Mouse (Mus musculus) liver, adult 2 months (tissue): ENCODE measurements around the gene Prcd.

ENCODE experiments used
- CTCF ChIP-seq: fragments of 200-500 bp; IDR thresholded peaks from 2 replicates; pipeline ENCODE4 v1.5.1; 2011; ENCODE audit warnings: low read depth, low read length, control low read depth
- POLR2A ChIP-seq: fragments of 200-500 bp; IDR thresholded peaks from 2 replicates; pipeline ENCODE4 v1.6.1; 2011; ENCODE audit warnings: low read length, control low read depth; ENCODE audit not compliant: insufficient read depth; ENCODE audit errors: extremely low read depth

DNA sequence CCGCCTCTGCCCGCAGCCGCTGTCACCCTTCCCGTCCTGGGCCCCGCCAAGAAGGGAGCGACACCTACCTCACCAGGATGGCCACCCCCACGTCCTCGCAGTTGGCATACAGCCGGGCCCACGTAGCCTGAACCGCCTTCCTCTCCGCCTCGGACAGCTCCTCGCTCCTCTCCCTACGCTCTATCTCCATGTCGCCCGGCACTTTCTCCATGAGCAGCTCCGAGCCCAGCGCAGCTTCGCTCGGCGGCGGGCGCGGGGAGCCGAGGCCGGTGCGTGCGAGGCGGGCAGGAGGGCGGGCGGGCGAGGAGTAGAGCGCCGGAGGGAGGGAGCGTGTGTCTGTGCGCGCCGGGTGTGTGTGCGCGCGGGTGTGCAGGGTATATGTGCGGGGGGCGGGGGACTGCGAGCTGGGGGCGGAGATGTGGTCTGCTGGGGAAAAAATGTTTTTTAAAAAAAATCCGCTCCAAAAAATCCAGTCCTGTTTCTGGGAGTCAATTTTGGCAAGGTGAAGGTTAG is 431 bp downstream of the Prcd start:
- no peak for TF ChIP-seq CTCF
- TF ChIP-seq POLR2A = no peak
